Mouse (Mus musculus): ENCODE results near the gene Nkain2. TPM values are rescaled to one million over a fixed set of nuclear protein-coding genes. Genes with fewer than 3 reads are reported as not detected.
"Not testable (repeated sequence)": the region's sequence is repeated elsewhere in the genome, so short reads cannot be mapped to it uniquely, and the experiment has no call there.

The Nkain2 gene
- polyA plus RNA-seq, 1 experiment from 2014 or later = 4.1 TPM

GRCm38 (mm10) chr10:32738989-32739388 is 151.3 kb downstream of the Nkain2 start:
- H3K36me3 ChIP-seq = no peaks in the 10 kb centered on the region
- H3K4me3 ChIP-seq = no peak overlapping the region
- no peaks in the 10 kb centered on the region for H3K27me3 ChIP-seq
- WGBS = 83% methylated on average over 2 of the region's 2 CpGs
- H3K4me1 ChIP-seq = no peaks in the 10 kb centered on the region
- H3K4me2 ChIP-seq (replicated peaks) = no peak overlapping the region
- H3K27ac ChIP-seq = no peak overlapping the region
- no peak for ATAC-seq (ENCODE audit: low FRiP score)
- H3K9ac ChIP-seq = no peak overlapping the region
- H3K9me3 ChIP-seq (replicated peaks) = no peaks in the 10 kb centered on the region

- H3K4me2 ChIP-seq (replicated peaks); H3K36me3 ChIP-seq; H3K4me1 ChIP-seq; H3K4me3 ChIP-seq; H3K9ac ChIP-seq; H3K27me3 ChIP-seq; H3K9me3 ChIP-seq (replicated peaks); H3K27ac ChIP-seq; ATAC-seq (ENCODE audit: low FRiP score): not testable (repeated sequence)
- 77% methylated on average over 1 of the region's 1 CpGs for WGBS
Measured at GRCm38 (mm10) chr10:32706579-32706978, 183.7 kb downstream of the Nkain2 start.

GRCm38 (mm10) chr10:32696661-32697060 is 193.6 kb downstream of the Nkain2 start:
- ATAC-seq (ENCODE audit: low FRiP score) = no peak
- H3K36me3 ChIP-seq = no peaks in the 10 kb centered on the region
- no peaks in the 10 kb centered on the region for H3K27me3 ChIP-seq
- no peak overlapping the region for H3K4me2 ChIP-seq (replicated peaks)
- no peaks in the 10 kb centered on the region for H3K4me1 ChIP-seq
- H3K9me3 ChIP-seq (replicated peaks) = no peaks in the 10 kb centered on the region
- no peak overlapping the region for H3K9ac ChIP-seq
- H3K27ac ChIP-seq = no peak overlapping the region
- 90% methylated on average over 2 of the region's 2 CpGs for WGBS
- no peak overlapping the region for H3K4me3 ChIP-seq

- H3K9me3 ChIP-seq (replicated peaks) = no peaks in the 10 kb centered on the region
- ATAC-seq (ENCODE audit: low FRiP score) = no peak
- no peak overlapping the region for H3K4me2 ChIP-seq (replicated peaks)
- H3K27ac ChIP-seq = no peak overlapping the region
- no peak overlapping the region for H3K9ac ChIP-seq
- no peaks in the 10 kb centered on the region for H3K27me3 ChIP-seq
- no peaks in the 10 kb centered on the region for H3K4me1 ChIP-seq
- no peak overlapping the region for H3K4me3 ChIP-seq
- no peaks in the 10 kb centered on the region for H3K36me3 ChIP-seq
Measured at GRCm38 (mm10) chr10:32684548-32684947, 205.7 kb downstream of the Nkain2 start.

- H3K27ac ChIP-seq = no peak overlapping the region
- H3K9me3 ChIP-seq (replicated peaks) = no peaks in the 10 kb centered on the region
- H3K27me3 ChIP-seq = no peaks in the 10 kb centered on the region
- 60% methylated on average over 3 of the region's 3 CpGs for WGBS
- no peak overlapping the region for H3K9ac ChIP-seq
- no peaks in the 10 kb centered on the region for H3K4me1 ChIP-seq
- no peak overlapping the region for H3K4me2 ChIP-seq (replicated peaks)
- no peaks in the 10 kb centered on the region for H3K36me3 ChIP-seq
- ATAC-seq (ENCODE audit: low FRiP score) = no peak
- H3K4me3 ChIP-seq = no peak overlapping the region
Measured at GRCm38 (mm10) chr10:32640256-32640655, 250.0 kb downstream of the Nkain2 start.

DNA sequence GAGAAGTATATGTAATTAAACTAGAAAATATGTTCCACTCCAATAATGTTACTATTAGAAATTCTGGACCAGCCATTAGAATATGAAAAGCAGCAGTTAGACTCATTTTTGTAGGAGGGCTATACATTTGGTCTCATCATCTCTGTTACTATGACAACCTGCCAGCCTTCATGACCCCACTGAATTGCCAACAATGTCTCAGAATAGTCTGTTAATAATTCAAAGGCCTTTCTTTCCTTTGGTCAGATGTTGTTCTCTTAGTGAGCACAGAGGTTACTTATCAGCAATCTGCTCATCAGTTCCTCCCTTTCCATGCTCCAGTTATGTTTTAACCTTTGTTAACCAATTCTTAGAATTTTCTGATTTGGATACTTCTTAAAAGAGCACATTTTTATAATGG is 251.1 kb downstream of the Nkain2 start:
- H3K4me2 ChIP-seq (replicated peaks) = no peak overlapping the region
- H3K27me3 ChIP-seq = no peaks in the 10 kb centered on the region
- no peaks in the 10 kb centered on the region for H3K36me3 ChIP-seq
- H3K27ac ChIP-seq = no peak overlapping the region
- H3K4me3 ChIP-seq = no peak overlapping the region
- no peak overlapping the region for H3K9ac ChIP-seq
- H3K4me1 ChIP-seq = no peaks in the 10 kb centered on the region
- ATAC-seq (ENCODE audit: low FRiP score) = no peak
- no peaks in the 10 kb centered on the region for H3K9me3 ChIP-seq (replicated peaks)

DNA sequence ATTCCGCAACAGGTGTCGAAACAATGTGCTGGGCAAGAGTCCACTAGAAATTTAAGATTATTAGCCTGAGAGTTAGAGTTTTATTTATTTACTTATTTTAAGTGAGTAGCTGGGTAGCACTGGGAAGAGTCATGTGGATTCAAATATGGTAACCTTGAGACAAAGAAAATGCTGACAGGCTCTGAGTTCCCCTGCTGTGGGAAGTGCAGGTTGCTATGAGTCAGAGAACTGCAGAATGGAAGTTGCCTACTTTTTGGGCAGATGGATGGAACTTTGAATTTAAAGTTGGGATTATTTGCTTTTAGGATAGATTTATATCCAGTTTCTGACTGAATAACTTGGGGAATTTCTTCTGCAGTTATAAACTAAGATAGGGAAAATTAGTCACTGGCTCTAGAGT is 259.2 kb downstream of the Nkain2 start:
- H3K27me3 ChIP-seq = no peaks in the 10 kb centered on the region
- WGBS = 98% methylated on average over 2 of the region's 2 CpGs
- ATAC-seq (ENCODE audit: low FRiP score) = no peak
- no peak overlapping the region for H3K4me2 ChIP-seq (replicated peaks)
- no peak overlapping the region for H3K27ac ChIP-seq
- H3K9ac ChIP-seq = no peak overlapping the region
- no peaks in the 10 kb centered on the region for H3K36me3 ChIP-seq
- no peaks in the 10 kb centered on the region for H3K4me1 ChIP-seq
- H3K4me3 ChIP-seq = no peak overlapping the region
- H3K9me3 ChIP-seq (replicated peaks) = no peaks in the 10 kb centered on the region

GRCm38 (mm10) chr10:32604448-32604847 is 285.8 kb downstream of the Nkain2 start:
- Histone ChIP-seq H3K27ac (no peak overlapping the region), H3K4me3 (no peak overlapping the region), H3K4me1 (no peaks in the 10 kb centered on the region), H3K9ac (no peak overlapping the region), H3K27me3 (no peaks in the 10 kb centered on the region), H3K4me2 (replicated peaks) (no peak overlapping the region), H3K36me3 (no peaks in the 10 kb centered on the region), H3K9me3 (replicated peaks) (no peaks in the 10 kb centered on the region)
- no peak for ATAC-seq (ENCODE audit: low FRiP score)

DNA sequence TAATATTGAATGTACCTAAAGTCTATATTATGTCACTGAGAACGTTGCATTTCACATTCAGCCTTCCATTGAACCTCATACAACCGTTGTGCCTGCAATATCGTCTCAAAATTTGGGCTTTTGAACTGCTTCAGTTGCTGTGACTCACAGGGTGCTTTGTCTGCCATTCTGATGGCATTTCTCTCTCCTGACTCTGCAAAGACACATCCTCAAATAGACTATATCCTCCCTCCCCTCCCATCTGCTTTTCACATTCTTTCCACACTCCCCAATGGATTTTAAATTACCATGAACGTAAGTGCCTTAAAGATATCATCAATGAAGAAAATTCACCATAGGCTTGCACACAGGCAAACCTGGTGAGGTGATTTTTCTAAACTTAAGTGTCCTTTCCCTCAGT is 287.5 kb downstream of the Nkain2 start:
- Histone ChIP-seq H3K4me2 (replicated peaks) (no peak overlapping the region), H3K4me1 (no peaks in the 10 kb centered on the region)
- WGBS = 77% methylated on average over 4 of the region's 4 CpGs

DNA sequence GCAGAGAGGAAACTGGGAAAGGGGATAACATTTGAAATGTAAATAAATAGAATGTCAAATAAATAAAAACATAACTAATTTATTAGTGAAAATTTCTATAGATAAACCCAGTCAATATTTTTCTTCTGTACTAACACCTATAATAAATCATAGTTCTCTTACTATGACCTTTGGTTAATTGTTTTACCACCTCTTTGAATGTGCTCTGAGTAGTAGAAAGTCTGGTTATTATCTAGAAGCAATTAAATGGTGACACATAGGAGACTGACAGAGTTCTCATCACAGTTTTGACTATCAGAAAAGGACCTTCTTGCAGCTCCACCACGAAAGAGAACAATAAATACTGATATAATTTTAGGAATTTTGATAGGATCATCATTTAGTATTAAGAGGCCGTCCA is 295.3 kb downstream of the Nkain2 start:
- Histone ChIP-seq H3K9ac (no peak overlapping the region), H3K4me2 (replicated peaks) (no peak overlapping the region), H3K9me3 (replicated peaks) (no peaks in the 10 kb centered on the region), H3K27me3 (no peaks in the 10 kb centered on the region), H3K4me1 (no peaks in the 10 kb centered on the region), H3K36me3 (no peaks in the 10 kb centered on the region), H3K27ac (no peak overlapping the region), H3K4me3 (no peak overlapping the region)
- ATAC-seq (ENCODE audit: low FRiP score) = no peak
- 84% methylated on average over 2 of the region's 2 CpGs for WGBS

More for the DNA sequence above, 287.5 kb downstream of the Nkain2 start:
- no peak overlapping the region for H3K27ac ChIP-seq
- H3K27me3 ChIP-seq = no peaks in the 10 kb centered on the region
- H3K9me3 ChIP-seq (replicated peaks) = no peaks in the 10 kb centered on the region
- no peak overlapping the region for H3K4me3 ChIP-seq
- no peak overlapping the region for H3K9ac ChIP-seq
- H3K36me3 ChIP-seq = no peaks in the 10 kb centered on the region
- ATAC-seq (ENCODE audit: low FRiP score) = no peak

DNA sequence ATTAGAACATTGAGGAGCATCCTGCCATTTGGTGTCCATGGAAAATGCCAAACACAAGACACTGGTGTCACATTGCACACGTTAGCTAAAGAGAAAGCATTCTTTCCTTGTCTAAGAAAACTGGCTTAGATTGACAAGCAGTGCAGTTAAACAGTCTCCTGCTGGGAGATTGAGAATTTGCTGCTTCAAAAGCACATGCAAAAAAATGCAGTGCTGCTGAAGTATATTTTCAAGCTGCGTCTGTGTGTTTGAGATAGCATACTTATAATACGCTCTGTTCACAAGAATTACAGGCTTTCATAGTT is 313.0 kb downstream of the Nkain2 start:
- Histone ChIP-seq H3K4me1 (peaks cover 4% of the 10 kb centered on the region; the same call in 1 of the 2 replicates), H3K9ac (no peak overlapping the region), H3K9me3 (replicated peaks) (no peaks in the 10 kb centered on the region), H3K4me3 (no peak overlapping the region), H3K27ac (no peak overlapping the region), H3K27me3 (no peaks in the 10 kb centered on the region), H3K36me3 (no peaks in the 10 kb centered on the region), H3K4me2 (replicated peaks) (no peak overlapping the region)
- 0 out of 2 replicates have a peak, but pooled peaks have one; percentile 56 for ATAC-seq (ENCODE audit: low FRiP score)
- WGBS = 33% methylated on average over 3 of the region's 3 CpGs

GRCm38 (mm10) chr10:32576559-32577275 is 313.5 kb downstream of the Nkain2 start:
- no peaks in the 10 kb centered on the region for H3K9me3 ChIP-seq (replicated peaks)
- no peak overlapping the region for H3K9ac ChIP-seq
- no peak overlapping the region for H3K4me3 ChIP-seq
- no peak overlapping the region for H3K4me2 ChIP-seq (replicated peaks)
- H3K4me1 ChIP-seq = peaks cover 4% of the 10 kb centered on the region; the same call in 1 of the 2 replicates
- H3K27me3 ChIP-seq = no peaks in the 10 kb centered on the region
- 29% methylated on average over 2 of the region's 2 CpGs for WGBS
- no peaks in the 10 kb centered on the region for H3K36me3 ChIP-seq
- ATAC-seq (ENCODE audit: low FRiP score) = peak; percentile 43; the same call in 1 of the 2 replicates
- no peak overlapping the region for H3K27ac ChIP-seq

DNA sequence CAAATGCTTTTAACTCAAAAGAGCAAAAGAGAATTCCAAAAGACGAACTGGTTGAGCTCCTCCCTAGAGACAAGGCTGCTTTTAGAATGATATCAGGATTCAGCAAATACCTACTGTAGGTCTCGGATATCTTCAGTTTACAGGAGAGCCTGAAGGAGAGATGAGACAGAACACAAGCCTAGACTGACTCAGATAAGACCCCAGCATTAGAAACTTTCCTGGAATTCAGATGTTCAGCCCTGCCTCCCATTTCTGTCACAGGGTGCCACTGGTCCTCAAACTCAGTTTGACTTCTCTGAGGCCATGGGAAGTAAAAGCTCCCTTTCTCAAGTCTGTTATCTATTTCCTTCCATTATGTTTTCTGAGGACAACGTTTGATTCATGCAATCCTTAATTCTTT is 332.6 kb downstream of the Nkain2 start:
- Histone ChIP-seq H3K9ac (no peak overlapping the region), H3K4me1 (no peaks in the 10 kb centered on the region), H3K4me2 (replicated peaks) (no peak overlapping the region), H3K27me3 (no peaks in the 10 kb centered on the region), H3K9me3 (replicated peaks) (no peaks in the 10 kb centered on the region), H3K4me3 (no peak overlapping the region), H3K27ac (no peak overlapping the region), H3K36me3 (no peaks in the 10 kb centered on the region)
- ATAC-seq (ENCODE audit: low FRiP score) = no peak
- WGBS = 75% methylated on average over 3 of the region's 3 CpGs

Measured in hindbrain, embryonic 12.5 days (tissue).